Mouse (Mus musculus) erythroid progenitor cell, adult 5-6 weeks (primary cell): ENCODE measurements around the gene Pdzk1. TPM values are rescaled to one million over a fixed set of nuclear protein-coding genes. Genes with fewer than 3 reads are reported as not detected.

Source experiments
- ATAC-seq: replicated peaks from 2 replicates; pipeline ENCODE4 v1.8.0; 2016; ENCODE audit warnings: moderate number of reproducible peaks, mild to moderate bottlenecking, moderate TSS enrichment, inconsistent platforms; ENCODE audit not compliant: poor library complexity, low FRiP score, severe bottlenecking
- total RNA-seq, 2 experiments: library from RNA; stranded (forward) in 1 of 2; stranded (reverse) in 1 of 2; fragments of 150-400 nt in 1 of 2; fragments of 186-747, 209-891 nt in 1 of 2; gene quantifications; 2 replicates each; pipeline versions ENCODE4 v1.2.3 to v1.2.4; 2015 to 2017; ENCODE audit warnings: low replicate concordance in 2 of 2

Gene Pdzk1
- total RNA-seq, 2 experiments from 2014 or later, result 2.4 to 4.6 TPM

DNA sequence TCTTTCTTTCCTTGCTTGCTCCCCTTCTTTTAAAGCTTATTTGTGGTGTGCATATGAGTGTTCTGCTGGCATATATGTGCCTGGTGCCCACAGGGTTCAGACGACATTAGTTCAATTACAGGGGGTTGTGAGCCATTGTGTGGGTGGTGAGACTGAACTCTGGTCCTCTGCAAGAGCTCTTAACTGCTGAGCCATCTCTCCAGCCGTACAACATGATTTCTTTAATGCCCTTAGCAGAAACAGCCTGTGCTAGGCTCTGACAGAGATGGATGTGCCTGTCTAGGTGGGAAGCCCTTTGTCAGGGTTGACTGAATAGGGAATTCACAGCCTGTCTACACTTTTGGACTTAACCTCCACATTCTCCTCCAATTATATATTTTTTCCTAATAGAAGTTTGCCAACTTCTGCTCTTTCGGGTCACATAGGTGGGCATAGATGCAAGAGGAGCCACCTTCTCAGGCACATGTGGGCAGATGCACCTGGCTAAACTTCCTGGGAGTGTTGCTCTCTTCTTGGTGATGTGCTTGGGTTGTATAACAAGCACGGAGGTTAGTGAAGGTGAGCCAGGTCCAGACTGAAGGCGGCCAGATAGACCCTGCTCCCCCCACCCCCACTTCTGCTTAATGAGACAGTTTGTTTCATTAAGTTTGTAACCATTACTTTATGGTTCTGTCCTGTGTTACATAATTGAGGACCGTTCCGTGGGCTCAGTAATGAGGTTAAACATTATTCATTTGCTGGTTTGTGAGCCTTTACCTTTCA, 5.7 kb downstream of the Pdzk1 start:
- ATAC-seq, result no peak

GRCm38 (mm10) chr3:96836414-96836813, 7.3 kb downstream of the Pdzk1 start:
- ATAC-seq, result no peak

- ATAC-seq, result no peak
Observed at GRCm38 (mm10) chr3:96838996-96839645, 10.0 kb downstream of the Pdzk1 start.

GRCm38 (mm10) chr3:96845191-96845590, 16.1 kb downstream of the Pdzk1 start:
- no peak for ATAC-seq

GRCm38 (mm10) chr3:96845806-96846205, 16.7 kb downstream of the Pdzk1 start:
- ATAC-seq, result no peak

DNA sequence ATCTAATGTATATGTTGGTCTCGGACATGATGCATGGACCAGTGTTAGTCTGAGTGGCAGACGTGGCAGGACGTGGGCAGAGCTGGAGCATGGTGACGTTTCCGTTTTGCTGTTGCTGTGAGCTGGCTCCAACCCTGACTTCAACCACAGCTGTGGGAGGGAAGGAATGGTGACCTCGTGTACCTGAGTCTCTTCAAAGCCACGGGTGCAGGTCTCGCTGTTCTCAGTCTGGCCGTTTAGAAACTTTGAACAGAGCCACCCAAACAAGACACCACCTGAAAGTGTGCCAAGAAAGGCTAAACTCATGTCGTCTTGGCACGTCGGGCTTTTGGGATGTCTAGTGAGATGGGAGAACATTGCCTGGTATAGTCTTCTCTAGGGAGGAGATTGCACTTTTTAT, 17.9 kb downstream of the Pdzk1 start:
- no peak for ATAC-seq

GRCm38 (mm10) chr3:96847661-96848060, 18.6 kb downstream of the Pdzk1 start:
- no peak for ATAC-seq

GRCm38 (mm10) chr3:96848470-96848869, 19.4 kb downstream of the Pdzk1 start:
- ATAC-seq, result no peak

DNA sequence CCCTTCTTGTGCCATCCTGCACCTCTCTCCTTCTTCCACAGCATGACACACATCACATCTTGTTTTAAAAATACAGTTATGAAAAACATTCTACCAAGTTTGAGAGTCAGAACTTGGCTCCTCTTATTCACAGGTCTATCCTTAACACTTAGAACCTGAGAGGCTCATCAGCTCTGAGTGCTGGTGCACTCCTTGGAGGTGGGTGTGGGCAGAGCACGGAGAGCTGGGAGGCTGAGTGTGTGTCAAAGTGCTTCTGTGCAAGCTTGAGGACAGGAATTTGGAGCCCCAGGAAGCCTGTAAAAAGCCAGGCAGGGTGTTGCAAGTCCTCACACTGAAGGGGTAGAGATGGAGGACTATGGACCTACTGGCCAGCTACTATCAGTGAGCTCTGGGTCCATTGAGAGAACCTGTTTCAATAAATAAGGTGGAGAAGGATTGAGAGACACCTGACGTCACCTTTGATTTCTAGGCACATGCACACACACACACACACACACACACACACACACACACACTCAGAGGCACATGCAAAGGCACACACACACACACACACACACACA, 20.2 kb downstream of the Pdzk1 start:
- no peak for ATAC-seq

DNA sequence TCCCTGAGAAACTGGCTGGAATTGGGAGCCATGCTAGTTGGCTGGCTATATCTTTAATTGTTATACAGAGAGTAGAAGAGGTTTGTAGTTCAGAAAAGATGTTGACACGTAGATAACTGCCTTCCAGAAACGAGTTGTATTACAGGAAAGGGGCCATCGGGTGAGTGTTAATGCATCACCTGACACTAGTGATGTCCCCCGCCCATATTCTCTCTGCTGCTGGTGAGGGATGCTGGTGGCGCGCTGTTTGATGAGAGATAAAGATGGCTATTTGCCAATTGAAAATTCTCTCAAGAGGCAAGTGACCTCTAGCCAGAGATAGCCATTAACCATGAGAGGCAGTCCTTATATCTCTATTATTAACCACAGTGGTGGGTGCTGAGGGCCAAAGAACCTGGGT, 23.5 kb downstream of the Pdzk1 start:
- no peak for ATAC-seq

DNA sequence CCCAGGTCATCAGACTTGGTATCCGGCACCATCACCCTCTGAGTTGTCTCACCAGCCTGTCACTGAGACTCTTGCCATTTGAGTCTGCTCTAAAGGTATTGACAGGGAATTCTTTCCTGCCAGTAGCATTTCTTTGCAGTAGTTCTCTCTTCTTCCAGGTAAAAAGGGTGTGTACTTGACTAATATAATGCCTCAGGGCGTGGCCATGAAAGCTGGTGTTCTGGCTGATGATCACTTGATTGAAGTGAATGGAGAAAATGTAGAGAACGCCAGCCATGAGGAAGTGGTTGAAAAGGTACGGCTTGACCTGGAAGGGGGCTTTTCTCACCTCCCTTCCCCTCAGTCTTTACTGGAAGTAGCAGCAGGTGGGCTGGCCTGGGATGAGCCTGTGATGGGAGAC, 25.3 kb downstream of the Pdzk1 start:
- no peak for ATAC-seq

- ATAC-seq, result no peak
Observed at GRCm38 (mm10) chr3:96855833-96856232, 26.7 kb downstream of the Pdzk1 start.

GRCm38 (mm10) chr3:96860498-96860897, 31.4 kb downstream of the Pdzk1 start:
- ATAC-seq, result no peak

DNA sequence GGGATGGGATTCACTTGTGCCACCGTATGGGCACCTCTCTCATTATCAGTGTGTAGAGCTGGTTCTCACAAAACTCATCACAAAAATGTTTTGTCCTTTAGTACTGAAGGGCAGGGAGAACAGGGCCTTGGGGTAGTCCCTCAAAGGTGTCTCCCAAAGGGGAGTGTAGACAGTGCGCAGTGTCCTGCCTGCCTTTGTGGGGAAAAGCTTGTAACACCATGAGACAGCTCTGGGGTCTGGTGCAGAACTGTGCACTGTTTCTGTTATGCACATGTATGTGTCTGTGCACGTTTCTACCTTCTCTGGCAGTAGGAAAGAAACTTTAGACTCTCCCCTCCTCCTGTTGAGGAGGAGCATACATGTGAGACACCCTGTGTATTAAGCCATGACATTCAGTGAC, 38.8 kb downstream of the Pdzk1 start:
- ATAC-seq, result no peak

DNA sequence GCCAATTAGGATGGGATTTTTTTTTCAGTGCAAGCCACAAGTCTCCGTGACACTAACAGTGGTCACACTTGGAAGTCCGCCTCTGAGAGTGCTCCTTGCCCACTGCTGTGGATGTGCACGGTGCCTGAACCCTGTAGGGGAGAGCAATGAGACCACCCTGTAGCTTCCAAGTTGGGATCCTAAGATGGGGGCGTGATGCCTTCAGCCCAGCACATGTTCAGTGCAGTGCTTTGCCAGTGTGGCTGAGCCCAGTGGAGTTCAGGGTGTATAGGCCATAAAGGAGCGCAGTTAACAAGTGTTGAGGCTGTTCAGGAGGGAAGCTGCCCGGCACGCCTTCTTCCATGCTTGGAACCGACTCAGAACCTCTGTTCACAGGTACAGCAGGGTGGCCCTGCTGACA, 39.5 kb downstream of the Pdzk1 start:
- no peak for ATAC-seq

GRCm38 (mm10) chr3:96869091-96869490, 40.0 kb downstream of the Pdzk1 start:
- no peak for ATAC-seq

DNA sequence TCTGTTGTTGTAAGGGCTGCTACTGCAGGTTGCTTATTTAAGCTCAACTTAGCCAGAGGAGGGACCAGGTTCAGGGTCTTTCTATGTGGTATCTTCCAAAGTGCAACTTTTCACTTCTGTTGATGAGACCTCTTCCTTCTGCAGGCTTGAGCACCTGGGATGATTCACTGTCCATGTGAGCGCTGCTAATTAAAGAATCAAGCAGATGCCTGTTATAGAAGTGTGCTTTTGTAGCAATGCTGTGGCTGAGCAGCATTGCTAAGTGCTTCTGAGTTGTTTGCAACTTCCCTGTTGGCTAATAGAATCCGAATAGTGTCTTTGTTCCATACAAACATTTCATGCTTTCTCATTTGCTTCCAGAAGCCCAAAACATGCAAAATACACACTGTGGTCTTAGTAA, 41.2 kb downstream of the Pdzk1 start:
- no peak for ATAC-seq

GRCm38 (mm10) chr3:96871070-96871469, 42.0 kb downstream of the Pdzk1 start:
- no peak for ATAC-seq

GRCm38 (mm10) chr3:96872501-96872900, 43.4 kb downstream of the Pdzk1 start:
- ATAC-seq, result no peak

GRCm38 (mm10) chr3:96874808-96875571, 45.9 kb downstream of the Pdzk1 start:
- no peak for ATAC-seq

GRCm38 (mm10) chr3:96879536-96879935, 50.5 kb downstream of the Pdzk1 start:
- ATAC-seq, result no peak
